Mouse (Mus musculus) testis, adult 2 months (tissue): ENCODE data around the gene Ube2cbp. TPM values are rescaled to one million over a fixed set of nuclear protein-coding genes. Genes with fewer than 3 reads are reported as not detected.

Experiments used
- H3K27ac ChIP-seq: fragments of 200-500 bp; 2 replicates; pipeline ENCODE4 v1.5.1; 2012; ENCODE audit warnings: low read depth, low read length; ENCODE audit not compliant: control insufficient read depth, insufficient read depth
- H3K27me3 ChIP-seq: fragments of 200-500 bp; 2 replicates; pipeline ENCODE4 v1.6.1; 2012; ENCODE audit warnings: mild to moderate bottlenecking, low read length, moderate library complexity; ENCODE audit not compliant: control insufficient read depth, insufficient read depth
- H3K36me3 ChIP-seq: fragments of 200-500 bp; 2 replicates; pipeline ENCODE4 v1.6.1; 2012; ENCODE audit warnings: mild to moderate bottlenecking, low read length; ENCODE audit not compliant: control insufficient read depth, insufficient read depth
- H3K4me1 ChIP-seq: fragments of 200-500 bp; 2 replicates; pipeline ENCODE4 v1.6.1; 2012; ENCODE audit warnings: low read length; ENCODE audit not compliant: control insufficient read depth, insufficient read depth
- H3K4me3 ChIP-seq: fragments of 200-500 bp; 2 replicates; pipeline ENCODE4 v1.5.1; 2012; ENCODE audit warnings: low read depth, mild to moderate bottlenecking, low read length, moderate library complexity, mixed read lengths; ENCODE audit not compliant: control insufficient read depth
- CTCF ChIP-seq: fragments of 200-500 bp; IDR thresholded peaks from 2 replicates; pipeline ENCODE4 v1.5.1; 2012; ENCODE audit warnings: low read depth, mild to moderate bottlenecking, inconsistent platforms, low read length, moderate library complexity; ENCODE audit not compliant: control insufficient read depth, insufficient read depth, insufficient replicate concordance
- POLR2A ChIP-seq: fragments of 200-500 bp; IDR thresholded peaks from 2 replicates; pipeline ENCODE4 v1.6.1; 2012; ENCODE audit warnings: low read depth, mild to moderate bottlenecking, inconsistent platforms, low read length, moderate library complexity; ENCODE audit not compliant: control insufficient read depth
- polyA plus RNA-seq: library from polyadenylated mRNA; depleted of rRNA; stranded (reverse); fragments of >200 nt; gene quantifications from 2 replicates; pipeline ENCODE4 v1.2.3, GENCODE M21; 2012; rRNA removed

Gene Ube2cbp
- polyA plus RNA-seq, 1 experiment = 0.89 TPM

DNA sequence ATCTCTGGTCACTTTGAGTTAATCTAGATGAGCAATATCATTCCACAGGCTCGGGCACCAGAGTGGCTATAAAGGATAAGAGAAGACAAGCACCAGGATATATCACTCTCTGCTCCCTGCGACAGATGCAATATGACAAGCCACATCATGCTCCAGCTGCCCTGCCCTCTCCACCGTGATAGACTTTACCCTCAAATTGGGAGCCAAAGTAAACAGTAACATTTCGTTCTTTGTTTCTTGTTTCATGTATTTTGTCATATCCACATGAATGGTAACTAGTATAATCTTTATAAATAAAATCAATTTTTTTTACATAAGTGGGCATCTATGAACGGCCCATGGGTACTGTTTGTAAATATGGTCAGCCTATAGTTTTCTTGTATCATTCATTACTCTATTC lies 195.2 kb downstream of the Ube2cbp start:
- no peaks in the 10 kb centered on the region for H3K27me3 ChIP-seq
- no peaks in the 10 kb centered on the region for H3K4me1 ChIP-seq
- H3K36me3 ChIP-seq = no peaks in the 10 kb centered on the region
- H3K27ac ChIP-seq = no peak overlapping the region
- no peak for TF ChIP-seq CTCF
- TF ChIP-seq POLR2A = no peak
- no peak overlapping the region for H3K4me3 ChIP-seq

DNA sequence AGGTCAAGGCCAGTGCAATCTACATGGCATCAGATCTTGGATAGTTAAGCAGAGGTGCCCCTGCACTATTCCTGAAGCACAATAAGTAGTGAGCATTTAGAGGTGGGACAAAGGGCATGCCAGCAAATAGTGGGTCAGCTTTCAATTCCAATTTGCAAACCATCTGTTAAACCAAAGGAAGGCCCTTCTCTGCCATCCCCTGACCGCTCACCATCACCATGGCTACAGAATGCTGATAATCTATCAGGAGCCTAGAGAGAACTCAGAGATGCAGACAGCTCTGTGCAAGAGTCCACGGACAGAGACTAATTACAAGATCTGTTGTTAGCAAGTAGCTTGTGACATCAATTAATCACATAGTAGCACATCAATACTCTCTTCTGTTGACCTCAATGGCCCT lies 198.1 kb downstream of the Ube2cbp start:
- no peaks in the 10 kb centered on the region for H3K27me3 ChIP-seq
- H3K4me3 ChIP-seq = no peak overlapping the region
- H3K36me3 ChIP-seq = no peaks in the 10 kb centered on the region
- TF ChIP-seq CTCF = no peak
- no peak for TF ChIP-seq POLR2A
- H3K27ac ChIP-seq = no peak overlapping the region
- H3K4me1 ChIP-seq = no peaks in the 10 kb centered on the region

Other genes starting within 250 kb of the Ube2cbp start
- 13.0 and 14.5 TPM in 2 replicates for gene Dop1a, start 2.2 kb upstream of the Ube2cbp start, polyA plus RNA-seq
- 5.2 and 6.2 TPM in 2 replicates for gene Pgm3, start 106.9 kb upstream of the Ube2cbp start, polyA plus RNA-seq
- 59.0 and 61.4 TPM in 2 replicates for gene Rwdd2a, start 107.0 kb upstream of the Ube2cbp start, polyA plus RNA-seq
- gene Me1, start 231.0 kb upstream of the Ube2cbp start, polyA plus RNA-seq = 134 and 144 TPM in 2 replicates